Comparison of ENCODE assay signal across 30 mouse cellular contexts in genomic region chr3:147030266-147030880, GRCm38 (mm10).
DNase-seq lines count a peak whose midpoint lies in the region; ATAC-seq and TF ChIP-seq lines count a peak whose summit lies in the region.
"Had no signal": no experiment of that assay in that cellular context is flagged by ENCODE, and none has a peak within 500 bp of the region (broad histone marks: within the 10 kb centered on the region; RNA-seq: fewer than 3 reads in every experiment).

No protein-coding gene starts in this region.

- peak overlapping the region; percentile 8; the same call in 1 of the 2 replicates for H3K27ac ChIP-seq in kidney, embryonic 14.5 days (ENCODE audit: low read depth, low read length)
- H3K27ac ChIP-seq in midbrain, postnatal 0 days (ENCODE audit: low read depth, low read length), result no peak overlapping the region
- H3K27ac ChIP-seq in midbrain, embryonic 10.5 days (replicated peaks), result no peak overlapping the region
- H3K27ac ChIP-seq: embryonic facial prominence, embryonic 13.5 days; forebrain, embryonic 10.5 days; forebrain, embryonic 15.5 days; gastrocnemius, adult 2 months; heart, embryonic 13.5 days; hindbrain, embryonic 10.5 days; hindbrain, postnatal 0 days; left cerebral cortex, adult 2 months; limb, embryonic 12.5 days; liver, embryonic 15.5 days; midbrain, embryonic 12.5 days had no signal

- no peaks in the 10 kb centered on the region for H3K9me3 ChIP-seq in kidney, embryonic 14.5 days (ENCODE audit: control insufficient read depth, low read length)
- H3K9me3 ChIP-seq in midbrain, postnatal 0 days (ENCODE audit: low read length), result no peaks in the 10 kb centered on the region
- no peaks in the 10 kb centered on the region for H3K9me3 ChIP-seq in midbrain, embryonic 10.5 days (replicated peaks)
- H3K9me3 ChIP-seq: embryonic facial prominence, embryonic 13.5 days; forebrain, embryonic 10.5 days; forebrain, embryonic 15.5 days; heart, embryonic 13.5 days; hindbrain, embryonic 10.5 days; limb, embryonic 12.5 days; liver, embryonic 15.5 days; midbrain, embryonic 12.5 days had no signal

- in situ Hi-C loops in Patski (cut with MboI; ENCODE audit: low pct_unique_long_range_greater_than_20kb), result no loop called here

- no peak overlapping the region; the same call in 1 of the 2 replicates for H3K4me2 ChIP-seq in kidney, embryonic 14.5 days (replicated peaks; ENCODE audit: low read depth, low read length)
- peak overlapping the region; percentile 4; the same call in 1 of the 2 replicates for H3K4me2 ChIP-seq in midbrain, postnatal 0 days (ENCODE audit: low read depth, low read length, poor library complexity, severe bottlenecking)
- H3K4me2 ChIP-seq: embryonic facial prominence, embryonic 13.5 days; forebrain, embryonic 15.5 days; heart, embryonic 13.5 days; limb, embryonic 12.5 days; liver, embryonic 15.5 days; lung, embryonic 14.5 days; midbrain, embryonic 12.5 days had no signal

- 0 out of 2 replicates have a peak, but pooled peaks cover 7% of the 10 kb centered on the region for H3K4me1 ChIP-seq in kidney, embryonic 14.5 days (ENCODE audit: control insufficient read depth, insufficient read depth, low read length)
- no peaks in the 10 kb centered on the region for H3K4me1 ChIP-seq in midbrain, postnatal 0 days (ENCODE audit: insufficient read depth, low read length)
- peaks cover 9% of the 10 kb centered on the region for H3K4me1 ChIP-seq in midbrain, embryonic 10.5 days
- H3K4me1 ChIP-seq: embryonic facial prominence, embryonic 13.5 days; forebrain, embryonic 15.5 days; limb, embryonic 12.5 days; liver, embryonic 15.5 days; midbrain, embryonic 12.5 days had no signal

- H3K9ac ChIP-seq in kidney, embryonic 14.5 days (ENCODE audit: low read depth, low read length), result no peak overlapping the region
- H3K9ac ChIP-seq in midbrain, postnatal 0 days (replicated peaks; ENCODE audit: low read length, poor library complexity, severe bottlenecking), result no peak overlapping the region
- H3K9ac ChIP-seq: embryonic facial prominence, embryonic 13.5 days; forebrain, embryonic 15.5 days; heart, embryonic 13.5 days; limb, embryonic 12.5 days; liver, embryonic 15.5 days; lung, embryonic 14.5 days; midbrain, embryonic 12.5 days had no signal

- 12% methylated on average over 11 of the region's 11 CpGs for WGBS in kidney, embryonic 14.5 days
- WGBS in midbrain, postnatal 0 days, result 39% methylated on average over 11 of the region's 11 CpGs
- WGBS in midbrain, embryonic 10.5 days, result 51% methylated on average over 11 of the region's 11 CpGs

- ATAC-seq in kidney, embryonic 14.5 days (ENCODE audit: low FRiP score, low TSS enrichment), result peak; percentile 80
- ATAC-seq in midbrain, postnatal 0 days (ENCODE audit: low FRiP score), result no peak
- peak; percentile 18 for ATAC-seq in Patski
- ATAC-seq: forebrain, embryonic 15.5 days; hindbrain, postnatal 0 days; intestine, embryonic 16.5 days had no signal

- H3K4me3 ChIP-seq in kidney, embryonic 14.5 days (ENCODE audit: low read length), result no peak overlapping the region
- no peak overlapping the region for H3K4me3 ChIP-seq in midbrain, postnatal 0 days (ENCODE audit: low read depth, low read length)
- H3K4me3 ChIP-seq in midbrain, embryonic 10.5 days, result no peak overlapping the region
- H3K4me3 ChIP-seq: embryonic facial prominence, embryonic 13.5 days; forebrain, embryonic 10.5 days; forebrain, embryonic 15.5 days; gastrocnemius, adult 2 months; heart, embryonic 13.5 days; hindbrain, embryonic 10.5 days; left cerebral cortex, adult 2 months; limb, embryonic 12.5 days; liver, embryonic 15.5 days; midbrain, embryonic 12.5 days had no signal

- no peak for TF ChIP-seq CTCF in midbrain, postnatal 0 days (IDR thresholded peaks at IDR 0.05)
- TF ChIP-seq CTCF in Patski (IDR thresholded peaks at IDR 0.05), result no peak

- no peaks in the 10 kb centered on the region for H3K27me3 ChIP-seq in kidney, embryonic 14.5 days (ENCODE audit: control insufficient read depth, insufficient read depth, low read length)
- no peaks in the 10 kb centered on the region for H3K27me3 ChIP-seq in midbrain, postnatal 0 days (ENCODE audit: insufficient read depth, low read length)
- H3K27me3 ChIP-seq in midbrain, embryonic 10.5 days (ENCODE audit: low read depth, poor library complexity, severe bottlenecking), result no peaks in the 10 kb centered on the region
- H3K27me3 ChIP-seq in Patski, result no peaks in the 10 kb centered on the region
- H3K27me3 ChIP-seq: embryonic facial prominence, embryonic 13.5 days; forebrain, embryonic 15.5 days; heart, embryonic 13.5 days; limb, embryonic 12.5 days; liver, embryonic 15.5 days; midbrain, embryonic 12.5 days had no signal

- no peaks in the 10 kb centered on the region for H3K36me3 ChIP-seq in kidney, embryonic 14.5 days (ENCODE audit: control insufficient read depth, insufficient read depth, low read length)
- H3K36me3 ChIP-seq in midbrain, postnatal 0 days (ENCODE audit: insufficient read depth, low read length), result no peaks in the 10 kb centered on the region
- no peaks in the 10 kb centered on the region for H3K36me3 ChIP-seq in midbrain, embryonic 10.5 days
- H3K36me3 ChIP-seq: embryonic facial prominence, embryonic 13.5 days; forebrain, embryonic 10.5 days; forebrain, embryonic 15.5 days; G1E; heart, embryonic 13.5 days; hindbrain, embryonic 10.5 days; limb, embryonic 12.5 days; liver, embryonic 15.5 days; midbrain, embryonic 12.5 days had no signal

- POLR2A ChIA-PET in Patski (lab: Charles Lee), result no interaction called here

- CTCF ChIA-PET in Patski (lab: Charles Lee), result interaction anchor here (1.2 kb wide), 1 partner anchor 15 kb away, joined by 3 read pairs; no protein-coding TSS in a partner anchor

- DNase-seq in kidney, adult 9 months, result no peak
- no peak for DNase-seq in midbrain, postnatal 0 days (ENCODE audit: low spot score)
- no peak for DNase-seq in midbrain, embryonic 10.5 days (ENCODE audit: low spot score)
- no peak for DNase-seq in Patski (ENCODE audit: low read depth, low spot score)
- no peak for DNase-seq in Muller cell, postnatal 12 days (ENCODE audit: inconsistent ontology term)
- DNase-seq in frontal cortex, postnatal 10 days (ENCODE audit: low spot score in 2 of 2), result no peak
- DNase-seq: adrenal gland, adult 8-10 months; cerebellum, adult 2 months; cerebellum, postnatal 14 days; gastrocnemius, adult 2 months; gastrocnemius, postnatal 36 days; heart, postnatal 10 days; kidney, adult 8-10 months; lung, embryonic 14.5 days; lung, postnatal 14 days; right cerebral cortex, postnatal 14 days; thymus, postnatal 14 days had no signal
